Mouse (Mus musculus): ENCODE data around the gene Tmem135.

GRCm38 (mm10) chr7:89173018-89173417 is 231.0 kb downstream of the Tmem135 start:
- TF ChIP-seq ZMIZ1 (IDR thresholded peaks at IDR 0.05; ENCODE audit: low read depth, low read length): no peak
- TF ChIP-seq MEF2A (IDR thresholded peaks at IDR 0.05; ENCODE audit: borderline replicate concordance, low read depth, low read length): peak; percentile 97; the same call in 1 of the 2 replicates
- no peak for TF ChIP-seq CTCF (conservative IDR thresholded peaks at IDR 0.05 in 1 of 2, IDR thresholded peaks at IDR 0.05 in 1 of 2; ENCODE audit: low read depth in 2 of 2, low read length in 2 of 2)
- peak; percentile 72; the same call in 1 of the 2 replicates for TF ChIP-seq MAFK (IDR thresholded peaks at IDR 0.05; ENCODE audit: insufficient replicate concordance, low read length)
- no peak for TF ChIP-seq POLR2A (IDR thresholded peaks at IDR 0.05; ENCODE audit: low read depth, low read length)
- TF ChIP-seq SIN3A (IDR thresholded peaks at IDR 0.05; ENCODE audit: low read length): peak; percentile 67; the same call in 1 of the 2 replicates
- no peak for TF ChIP-seq MAZ (IDR thresholded peaks at IDR 0.05; ENCODE audit: low read depth, low read length)
- TF ChIP-seq KAT2A (IDR thresholded peaks at IDR 0.05; ENCODE audit: insufficient replicate concordance, low read length): no peak
- TF ChIP-seq RAD21 (IDR thresholded peaks at IDR 0.05; ENCODE audit: low read depth, low read length): no peak; the same call in 1 of the 2 replicates
- no peak for TF ChIP-seq TBP (conservative IDR thresholded peaks at IDR 0.05; ENCODE audit: low read depth, low read length)
- TF ChIP-seq ZC3H11A (IDR thresholded peaks at IDR 0.05; ENCODE audit: low read depth, low read length): no peak
- TF ChIP-seq ELF1 (IDR thresholded peaks at IDR 0.05; ENCODE audit: low read depth, low read length): no peak
- no peak for TF ChIP-seq NELFE (IDR thresholded peaks at IDR 0.05; ENCODE audit: low read depth, low read length)

Data from CH12.LX (cell line).